Mouse (Mus musculus) ES-E14 (cell line): ENCODE measurements around the gene Smim5.

Experiments
- HCFC1 ChIP-seq: IDR thresholded peaks from 2 replicates; pipeline ENCODE4 v1.6.1; 2012; ENCODE audit warnings: low read length, inconsistent platforms, borderline replicate concordance; ENCODE audit not compliant: insufficient read depth
- ZC3H11A ChIP-seq: IDR thresholded peaks from 2 replicates; pipeline ENCODE4 v1.6.1; 2012; ENCODE audit warnings: low read depth, mild to moderate bottlenecking, inconsistent platforms, low read length, borderline replicate concordance
- ZNF384 ChIP-seq: IDR thresholded peaks from 2 replicates; pipeline ENCODE4 v1.6.1; 2012; ENCODE audit warnings: low read depth, low read length, inconsistent platforms

DNA sequence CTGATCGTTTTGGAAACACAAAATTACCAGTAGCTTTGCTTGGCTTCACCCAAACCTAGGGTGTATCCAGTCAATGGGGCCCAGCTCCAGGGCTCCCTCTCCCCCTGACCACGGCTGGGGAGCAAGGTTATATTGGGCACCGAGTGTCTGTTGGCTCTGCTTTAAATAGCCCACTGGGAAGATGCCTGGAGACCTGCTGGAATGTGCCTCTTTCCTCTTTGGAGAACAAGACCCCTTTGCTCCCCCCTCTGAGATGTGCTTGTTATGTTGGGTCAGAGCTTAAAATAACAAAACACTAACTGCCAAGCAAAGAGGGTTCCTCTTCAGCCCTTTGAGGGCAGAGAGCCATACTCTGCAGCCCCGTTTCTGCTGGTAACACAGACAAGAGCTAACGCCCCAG is 2.4 kb downstream of the Smim5 start:
- TF ChIP-seq ZNF384, result no peak
- no peak for TF ChIP-seq HCFC1
- no peak for TF ChIP-seq ZC3H11A
